Mouse (Mus musculus): ENCODE data around the gene Xrcc5. TPM values are rescaled to one million over a fixed set of nuclear protein-coding genes. Genes with fewer than 3 reads are reported as not detected.

Gene Xrcc5
- polyA plus RNA-seq, 1 experiment from 2014 or later, result 33.4 TPM

- Histone ChIP-seq H3K4me1 (ENCODE audit: control insufficient read depth, insufficient read depth, low read length) (no peaks in the 10 kb centered on the region), H3K27ac (ENCODE audit: low read depth, low read length) (no peak overlapping the region), H3K4me3 (ENCODE audit: low read depth, low read length) (no peak overlapping the region), H3K27me3 (replicated peaks; ENCODE audit: control insufficient read depth, insufficient read depth, low read length) (no peaks in the 10 kb centered on the region), H3K9me3 (replicated peaks; ENCODE audit: control insufficient read depth, low read length) (no peaks in the 10 kb centered on the region), H3K9ac (ENCODE audit: low read length) (no peak overlapping the region), H3K36me3 (ENCODE audit: control insufficient read depth, insufficient read depth, low read length) (peaks cover 11% of the 10 kb centered on the region; the same call in 1 of the 2 replicates), H3K4me2 (ENCODE audit: low read length) (no peak overlapping the region)
- DNase-seq (ENCODE audit: low spot score), result no peak
- WGBS, result 92% methylated on average over 2 of the region's 2 CpGs
- ATAC-seq, result no peak
Measured at GRCm38 (mm10) chr1:72359462-72359861, 52.2 kb downstream of the Xrcc5 start.

- Histone ChIP-seq H3K36me3 (ENCODE audit: control insufficient read depth, insufficient read depth, low read length) (peaks cover 11% of the 10 kb centered on the region; the same call in 1 of the 2 replicates), H3K4me3 (ENCODE audit: low read depth, low read length) (no peak overlapping the region), H3K4me1 (ENCODE audit: control insufficient read depth, insufficient read depth, low read length) (no peaks in the 10 kb centered on the region), H3K4me2 (ENCODE audit: low read length) (no peak overlapping the region), H3K27ac (ENCODE audit: low read depth, low read length) (no peak overlapping the region), H3K9me3 (replicated peaks; ENCODE audit: control insufficient read depth, low read length) (no peaks in the 10 kb centered on the region), H3K9ac (ENCODE audit: low read length) (no peak overlapping the region), H3K27me3 (replicated peaks; ENCODE audit: control insufficient read depth, insufficient read depth, low read length) (no peaks in the 10 kb centered on the region)
- 97% methylated on average over 4 of the region's 4 CpGs for WGBS
- ATAC-seq (no peak), DNase-seq (ENCODE audit: low spot score) (no peak)
Measured at GRCm38 (mm10) chr1:72360809-72361208, 53.6 kb downstream of the Xrcc5 start.

GRCm38 (mm10) chr1:72364661-72365060, 57.4 kb downstream of the Xrcc5 start:
- H3K36me3 ChIP-seq (ENCODE audit: control insufficient read depth, insufficient read depth, low read length), result peaks cover 2% of the 10 kb centered on the region; the same call in 1 of the 2 replicates
- no peak overlapping the region for H3K4me3 ChIP-seq (ENCODE audit: low read depth, low read length)
- no peak overlapping the region for H3K4me2 ChIP-seq (ENCODE audit: low read length)
- no peaks in the 10 kb centered on the region for H3K9me3 ChIP-seq (replicated peaks; ENCODE audit: control insufficient read depth, low read length)
- ATAC-seq (no peak), DNase-seq (ENCODE audit: low spot score) (no peak)
- no peaks in the 10 kb centered on the region for H3K27me3 ChIP-seq (replicated peaks; ENCODE audit: control insufficient read depth, insufficient read depth, low read length)
- no peaks in the 10 kb centered on the region for H3K4me1 ChIP-seq (ENCODE audit: control insufficient read depth, insufficient read depth, low read length)
- no peak overlapping the region for H3K9ac ChIP-seq (ENCODE audit: low read length)
- no peak overlapping the region for H3K27ac ChIP-seq (ENCODE audit: low read depth, low read length)
- 89% methylated on average over 8 of the region's 8 CpGs for WGBS

- WGBS, result 38% methylated on average over 1 of the region's 1 CpGs
- no peaks in the 10 kb centered on the region for H3K9me3 ChIP-seq (replicated peaks; ENCODE audit: control insufficient read depth, low read length)
- ATAC-seq (peak; percentile 95), DNase-seq (ENCODE audit: low spot score) (peak; percentile 82)
- H3K36me3 ChIP-seq (ENCODE audit: control insufficient read depth, insufficient read depth, low read length), result no peaks in the 10 kb centered on the region
- H3K4me1 ChIP-seq (ENCODE audit: control insufficient read depth, insufficient read depth, low read length), result no peaks in the 10 kb centered on the region
- H3K4me2 ChIP-seq (ENCODE audit: low read length), result no peak overlapping the region
- no peak overlapping the region for H3K9ac ChIP-seq (ENCODE audit: low read length)
- no peak overlapping the region for H3K4me3 ChIP-seq (ENCODE audit: low read depth, low read length)
- H3K27me3 ChIP-seq (replicated peaks; ENCODE audit: control insufficient read depth, insufficient read depth, low read length), result no peaks in the 10 kb centered on the region
- no peak overlapping the region for H3K27ac ChIP-seq (ENCODE audit: low read depth, low read length)
Measured at GRCm38 (mm10) chr1:72372512-72372911, 65.3 kb downstream of the Xrcc5 start.

GRCm38 (mm10) chr1:72372913-72373312, 65.7 kb downstream of the Xrcc5 start:
- no peak overlapping the region for H3K4me2 ChIP-seq (ENCODE audit: low read length)
- H3K36me3 ChIP-seq (ENCODE audit: control insufficient read depth, insufficient read depth, low read length), result no peaks in the 10 kb centered on the region
- no peaks in the 10 kb centered on the region for H3K27me3 ChIP-seq (replicated peaks; ENCODE audit: control insufficient read depth, insufficient read depth, low read length)
- DNase-seq (ENCODE audit: low spot score) (peak; percentile 48), ATAC-seq (peak; percentile 72)
- H3K4me1 ChIP-seq (ENCODE audit: control insufficient read depth, insufficient read depth, low read length), result no peaks in the 10 kb centered on the region
- no peak overlapping the region for H3K4me3 ChIP-seq (ENCODE audit: low read depth, low read length)
- no peak overlapping the region for H3K27ac ChIP-seq (ENCODE audit: low read depth, low read length)
- no peaks in the 10 kb centered on the region for H3K9me3 ChIP-seq (replicated peaks; ENCODE audit: control insufficient read depth, low read length)
- 81% methylated on average over 3 of the region's 3 CpGs for WGBS
- H3K9ac ChIP-seq (ENCODE audit: low read length), result no peak overlapping the region

- Histone ChIP-seq H3K4me2 (ENCODE audit: low read length) (no peak overlapping the region), H3K27ac (ENCODE audit: low read depth, low read length) (no peak overlapping the region), H3K4me1 (ENCODE audit: control insufficient read depth, insufficient read depth, low read length) (no peaks in the 10 kb centered on the region), H3K4me3 (ENCODE audit: low read depth, low read length) (no peak overlapping the region), H3K36me3 (ENCODE audit: control insufficient read depth, insufficient read depth, low read length) (no peaks in the 10 kb centered on the region), H3K9ac (ENCODE audit: low read length) (no peak overlapping the region), H3K27me3 (replicated peaks; ENCODE audit: control insufficient read depth, insufficient read depth, low read length) (no peaks in the 10 kb centered on the region), H3K9me3 (replicated peaks; ENCODE audit: control insufficient read depth, low read length) (no peaks in the 10 kb centered on the region)
- 11% methylated on average over 6 of the region's 6 CpGs for WGBS
- ATAC-seq (no peak), DNase-seq (ENCODE audit: low spot score) (no peak)
Measured at GRCm38 (mm10) chr1:72373648-72374047, 66.4 kb downstream of the Xrcc5 start.

GRCm38 (mm10) chr1:72374049-72374448, 66.8 kb downstream of the Xrcc5 start:
- no peak overlapping the region for H3K27ac ChIP-seq (ENCODE audit: low read depth, low read length)
- WGBS, result 16% methylated on average over 4 of the region's 4 CpGs
- H3K4me3 ChIP-seq (ENCODE audit: low read depth, low read length), result no peak overlapping the region
- no peak overlapping the region for H3K9ac ChIP-seq (ENCODE audit: low read length)
- no peaks in the 10 kb centered on the region for H3K4me1 ChIP-seq (ENCODE audit: control insufficient read depth, insufficient read depth, low read length)
- DNase-seq (ENCODE audit: low spot score), result no peak
- no peak for ATAC-seq
- H3K36me3 ChIP-seq (ENCODE audit: control insufficient read depth, insufficient read depth, low read length), result no peaks in the 10 kb centered on the region
- no peaks in the 10 kb centered on the region for H3K9me3 ChIP-seq (replicated peaks; ENCODE audit: control insufficient read depth, low read length)
- no peak overlapping the region for H3K4me2 ChIP-seq (ENCODE audit: low read length)
- H3K27me3 ChIP-seq (replicated peaks; ENCODE audit: control insufficient read depth, insufficient read depth, low read length), result no peaks in the 10 kb centered on the region

- H3K4me2 ChIP-seq (ENCODE audit: low read length), result no peak overlapping the region
- WGBS, result 79% methylated on average over 4 of the region's 4 CpGs
- no peaks in the 10 kb centered on the region for H3K9me3 ChIP-seq (replicated peaks; ENCODE audit: control insufficient read depth, low read length)
- no peaks in the 10 kb centered on the region for H3K36me3 ChIP-seq (ENCODE audit: control insufficient read depth, insufficient read depth, low read length)
- no peak overlapping the region for H3K9ac ChIP-seq (ENCODE audit: low read length)
- no peak for DNase-seq (ENCODE audit: low spot score)
- H3K27ac ChIP-seq (ENCODE audit: low read depth, low read length), result no peak overlapping the region
- no peak overlapping the region for H3K4me3 ChIP-seq (ENCODE audit: low read depth, low read length)
- H3K4me1 ChIP-seq (ENCODE audit: control insufficient read depth, insufficient read depth, low read length), result no peaks in the 10 kb centered on the region
- no peaks in the 10 kb centered on the region for H3K27me3 ChIP-seq (replicated peaks; ENCODE audit: control insufficient read depth, insufficient read depth, low read length)
- no peak for ATAC-seq
Measured at GRCm38 (mm10) chr1:72378151-72378550, 70.9 kb downstream of the Xrcc5 start.

GRCm38 (mm10) chr1:72379752-72380353, 72.6 kb downstream of the Xrcc5 start:
- H3K4me2 ChIP-seq (ENCODE audit: low read length), result no peak overlapping the region
- ATAC-seq, result 0 out of 2 replicates have a peak, but pooled peaks have one; percentile 32
- no peaks in the 10 kb centered on the region for H3K4me1 ChIP-seq (ENCODE audit: control insufficient read depth, insufficient read depth, low read length)
- 75% methylated on average over 11 of the region's 11 CpGs for WGBS
- H3K27me3 ChIP-seq (replicated peaks; ENCODE audit: control insufficient read depth, insufficient read depth, low read length), result no peaks in the 10 kb centered on the region
- H3K27ac ChIP-seq (ENCODE audit: low read depth, low read length), result no peak overlapping the region
- peak; percentile 51 for DNase-seq (ENCODE audit: low spot score)
- H3K4me3 ChIP-seq (ENCODE audit: low read depth, low read length), result no peak overlapping the region
- no peaks in the 10 kb centered on the region for H3K9me3 ChIP-seq (replicated peaks; ENCODE audit: control insufficient read depth, low read length)
- H3K9ac ChIP-seq (ENCODE audit: low read length), result no peak overlapping the region
- no peaks in the 10 kb centered on the region for H3K36me3 ChIP-seq (ENCODE audit: control insufficient read depth, insufficient read depth, low read length)
